Mouse (Mus musculus) megakaryocyte, embryonic 14.5 days (primary cell): ENCODE data around the gene Ppdpf. TPM values are rescaled to one million over a fixed set of nuclear protein-coding genes. Genes with fewer than 3 reads are reported as not detected.
"Not testable (repeated sequence)": the region's sequence is repeated elsewhere in the genome, so short reads cannot be mapped to it uniquely, and the experiment has no call there.

Source experiments
- H3K27me3 ChIP-seq: replicated peaks from 2 replicates; pipeline ENCODE3; 2012; ENCODE audit warnings: inconsistent platforms
- H3K36me3 ChIP-seq: replicated peaks from 2 replicates; pipeline ENCODE3; 2012; ENCODE audit warnings: low read length, inconsistent platforms, mixed read lengths
- H3K4me1 ChIP-seq: 2 replicates; pipeline ENCODE4 v1.6.1; 2012; ENCODE audit warnings: inconsistent platforms
- H3K4me3 ChIP-seq: replicated peaks from 2 replicates; pipeline ENCODE3; 2012; ENCODE audit warnings: moderate library complexity, mild to moderate bottlenecking, inconsistent platforms
- H3K9me3 ChIP-seq: 2 replicates; pipeline ENCODE4 v1.6.1; 2012; ENCODE audit warnings: inconsistent platforms
- FLI1 ChIP-seq: IDR thresholded peaks from 2 replicates; pipeline ENCODE4 v1.6.1; 2012; ENCODE audit warnings: low read length, inconsistent platforms, mixed read lengths
- GATA1 ChIP-seq: IDR thresholded peaks from 3 replicates; pipeline ENCODE4 v1.6.1; 2012; ENCODE audit warnings: mixed read lengths, low read length, inconsistent platforms, borderline replicate concordance
- polyA plus RNA-seq: library from polyadenylated mRNA; stranded (reverse); fragments of >175 nt; gene quantifications from 2 replicates; pipeline ENCODE4 v1.2.3, GENCODE M21; 2012; ENCODE audit warnings: low replicate concordance; ENCODE audit not compliant: insufficient read depth

Gene Ppdpf
- polyA plus RNA-seq, 1 experiment = 257 TPM

DNA sequence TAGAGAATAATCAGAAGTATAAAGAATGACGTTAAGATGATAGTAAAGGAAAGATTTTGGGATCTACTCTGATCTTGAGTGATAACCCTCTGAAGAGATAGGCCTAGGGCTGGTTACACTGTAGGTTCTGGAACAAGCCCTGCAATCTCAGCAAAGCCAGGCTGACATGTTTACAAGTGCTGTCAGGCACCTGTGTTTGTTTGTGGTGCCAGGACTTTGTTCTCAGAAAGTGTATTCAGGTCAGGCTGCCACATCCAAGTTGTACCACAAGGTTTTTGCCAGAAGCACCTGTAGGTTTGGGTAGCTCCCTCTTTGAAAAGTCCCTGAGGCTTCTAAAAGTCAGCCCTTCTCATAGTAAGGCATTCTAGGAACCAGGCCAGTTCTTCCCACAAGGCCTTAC is 2.3 kb downstream of the Ppdpf start:
- H3K4me3 ChIP-seq = no peak overlapping the region
- TF ChIP-seq GATA1 (no peak), FLI1 (no peak)
- H3K27me3 ChIP-seq = peaks cover 19% of the 10 kb centered on the region
- H3K4me1 ChIP-seq = peaks cover 32% of the 10 kb centered on the region
- H3K9me3 ChIP-seq = no peaks in the 10 kb centered on the region
- H3K36me3 ChIP-seq = peaks cover 13% of the 10 kb centered on the region

DNA sequence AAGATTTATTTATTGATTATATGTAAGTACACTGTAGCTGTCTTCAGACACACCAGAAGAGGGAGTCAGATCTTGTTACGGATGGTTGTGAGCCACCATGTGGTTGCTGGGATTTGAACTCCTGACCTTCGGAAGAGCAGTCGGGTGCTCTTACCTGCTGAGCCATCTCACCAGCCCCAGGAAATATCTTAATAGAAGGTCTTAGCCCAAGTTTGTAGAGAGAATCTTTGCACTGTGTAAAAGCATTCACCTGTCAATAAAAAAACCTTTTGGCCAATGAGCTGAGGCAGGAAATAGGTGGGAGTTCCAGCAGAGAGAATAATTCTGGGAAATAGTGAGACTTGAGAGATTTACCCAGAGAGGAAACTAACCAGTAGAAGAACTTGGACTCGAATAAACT is 4.3 kb downstream of the Ppdpf start:
- not testable (repeated sequence) for H3K9me3 ChIP-seq, H3K4me3 ChIP-seq
- Histone ChIP-seq H3K36me3 (peaks cover 13% of the 10 kb centered on the region), H3K4me1 (peaks cover 27% of the 10 kb centered on the region), H3K27me3 (peaks cover 17% of the 10 kb centered on the region)

GRCm38 (mm10) chr2:181191936-181192335 is 4.9 kb downstream of the Ppdpf start:
- Histone ChIP-seq H3K9me3 (no peaks in the 10 kb centered on the region), H3K36me3 (peaks cover 13% of the 10 kb centered on the region), H3K4me3 (no peak overlapping the region), H3K4me1 (peaks cover 21% of the 10 kb centered on the region), H3K27me3 (peaks cover 23% of the 10 kb centered on the region)
- TF ChIP-seq GATA1 (no peak), FLI1 (no peak)

- H3K27me3 ChIP-seq = peaks cover 30% of the 10 kb centered on the region
- H3K4me3 ChIP-seq = no peak overlapping the region
- peaks cover 13% of the 10 kb centered on the region for H3K36me3 ChIP-seq
- H3K9me3 ChIP-seq = no peaks in the 10 kb centered on the region
- H3K4me1 ChIP-seq = peaks cover 14% of the 10 kb centered on the region
- TF ChIP-seq GATA1 (no peak), FLI1 (no peak)
Observed at GRCm38 (mm10) chr2:181193044-181193443, 6.0 kb downstream of the Ppdpf start.

GRCm38 (mm10) chr2:181196628-181197300 is 9.7 kb downstream of the Ppdpf start:
- no peak for TF ChIP-seq FLI1
- no peak for TF ChIP-seq GATA1
- Histone ChIP-seq H3K4me3 (no peak overlapping the region), H3K36me3 (no peaks in the 10 kb centered on the region), H3K9me3 (no peaks in the 10 kb centered on the region), H3K4me1 (no peaks in the 10 kb centered on the region; the same call in 1 of the 2 replicates), H3K27me3 (peaks cover 62% of the 10 kb centered on the region)

DNA sequence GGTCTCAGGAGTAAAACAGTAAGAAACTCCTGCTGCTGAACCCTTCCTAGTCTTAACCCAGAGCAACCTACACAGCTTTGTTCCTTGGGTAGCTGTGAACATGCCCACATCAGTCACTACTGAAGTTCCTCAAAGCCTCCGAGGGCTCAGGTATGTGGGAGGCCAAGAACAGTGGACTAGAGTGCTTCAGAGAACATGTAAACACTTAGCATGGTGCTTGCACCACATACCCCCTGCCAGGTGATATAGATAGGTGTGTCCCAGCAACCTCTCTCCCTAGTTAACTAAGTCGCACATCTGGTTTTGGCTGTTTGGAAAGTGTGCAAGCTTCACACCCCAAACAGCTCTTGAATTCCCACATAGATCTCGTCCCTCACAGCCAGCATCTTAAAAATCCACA is 14.6 kb downstream of the Ppdpf start:
- no peak overlapping the region for H3K4me3 ChIP-seq
- H3K27me3 ChIP-seq = peaks cover 90% of the 10 kb centered on the region
- TF ChIP-seq GATA1 (no peak), FLI1 (no peak)
- H3K9me3 ChIP-seq = no peaks in the 10 kb centered on the region
- peaks cover 6% of the 10 kb centered on the region; the same call in 1 of the 2 replicates for H3K4me1 ChIP-seq
- H3K36me3 ChIP-seq = no peaks in the 10 kb centered on the region

GRCm38 (mm10) chr2:181202422-181202821 is 15.4 kb downstream of the Ppdpf start, which contains the start of gene Ptk6:
Ptk6 (minus strand) TSS chr2:181202789.
- H3K36me3 ChIP-seq = no peaks in the 10 kb centered on the region
- H3K4me1 ChIP-seq = peaks cover 6% of the 10 kb centered on the region; the same call in 1 of the 2 replicates
- H3K27me3 ChIP-seq = peaks cover 91% of the 10 kb centered on the region
- TF ChIP-seq FLI1 (no peak), GATA1 (no peak)
- no peak within 1 kb of the TSS for H3K4me3 ChIP-seq
- no peaks in the 10 kb centered on the region for H3K9me3 ChIP-seq

- no peaks in the 10 kb centered on the region for H3K36me3 ChIP-seq
- H3K4me3 ChIP-seq = no peak overlapping the region
- peaks cover 6% of the 10 kb centered on the region; the same call in 1 of the 2 replicates for H3K4me1 ChIP-seq
- peaks cover 93% of the 10 kb centered on the region for H3K27me3 ChIP-seq
- H3K9me3 ChIP-seq = no peaks in the 10 kb centered on the region
- TF ChIP-seq FLI1 (no peak), GATA1 (no peak)
Observed at GRCm38 (mm10) chr2:181202886-181203285, 15.8 kb downstream of the Ppdpf start.

DNA sequence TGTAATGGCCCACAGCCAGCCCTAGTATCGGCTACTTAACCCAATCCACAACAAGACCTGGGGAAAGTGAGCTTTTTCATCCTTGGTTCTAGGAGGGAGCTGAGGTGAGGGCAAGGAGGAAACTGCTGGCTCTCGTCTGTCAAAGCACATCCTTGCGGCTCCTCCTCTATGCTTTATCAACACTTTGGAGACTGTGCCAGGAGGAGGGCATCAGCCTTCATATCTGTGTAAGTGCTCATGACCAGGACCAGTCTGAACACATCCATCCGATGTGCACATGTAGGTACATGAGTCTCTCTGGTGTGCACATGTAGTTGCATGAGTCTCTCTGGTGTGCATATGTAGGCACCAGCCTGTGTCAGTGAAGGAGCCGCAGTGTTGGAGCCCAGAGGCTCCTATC is 18.6 kb downstream of the Ppdpf start:
- Histone ChIP-seq H3K36me3 (no peaks in the 10 kb centered on the region), H3K4me3 (no peak overlapping the region), H3K27me3 (peaks cover 91% of the 10 kb centered on the region), H3K9me3 (no peaks in the 10 kb centered on the region), H3K4me1 (peaks cover 6% of the 10 kb centered on the region; the same call in 1 of the 2 replicates)
- TF ChIP-seq GATA1 (no peak), FLI1 (no peak)

DNA sequence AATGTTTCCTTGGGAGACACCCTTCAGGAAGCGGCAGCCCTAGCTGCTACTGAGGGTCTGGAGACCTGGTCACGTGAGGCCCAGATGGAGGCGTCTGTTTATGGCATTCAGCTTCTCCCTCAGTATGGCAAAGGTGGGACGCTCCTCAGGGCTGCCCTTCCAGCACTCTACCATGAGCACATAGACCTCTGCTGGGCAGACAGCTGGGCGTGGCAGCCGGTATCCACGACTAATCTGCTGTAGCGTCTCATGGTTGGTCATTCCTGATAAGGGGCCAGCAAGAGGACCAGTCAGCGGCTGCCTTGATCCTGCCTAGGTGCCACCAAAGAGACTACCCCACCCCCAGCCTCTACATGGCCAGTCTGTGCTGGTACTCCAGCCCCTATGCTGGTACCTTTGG is 19.1 kb downstream of the Ppdpf start:
- no peaks in the 10 kb centered on the region for H3K9me3 ChIP-seq
- TF ChIP-seq GATA1 = no peak
- TF ChIP-seq FLI1 = no peak
- no peak overlapping the region for H3K4me3 ChIP-seq
- H3K4me1 ChIP-seq = peaks cover 6% of the 10 kb centered on the region; the same call in 1 of the 2 replicates
- no peaks in the 10 kb centered on the region for H3K36me3 ChIP-seq
- H3K27me3 ChIP-seq = peaks cover 91% of the 10 kb centered on the region
